Mouse (Mus musculus): Measurements from ENCODE around the gene Eogt. TPM values are rescaled to one million over a fixed set of nuclear protein-coding genes. Genes with fewer than 3 reads are reported as not detected.

Eogt gene
- polyA plus RNA-seq, 1 experiment, result 4.8 TPM

- H3K27ac ChIP-seq (ENCODE audit: insufficient read depth, low read depth, low read length), result no peak overlapping the region
- no peaks in the 10 kb centered on the region for H3K27me3 ChIP-seq (ENCODE audit: control insufficient read depth, insufficient read depth, low read length)
- TF ChIP-seq CTCF (IDR thresholded peaks at IDR 0.05; ENCODE audit: extremely low read depth, insufficient read length, insufficient replicate concordance, low read depth, low read length), result peak; percentile 44; the same call in 1 of the 2 replicates
- TF ChIP-seq POLR2A (IDR thresholded peaks at IDR 0.05; ENCODE audit: low read depth, low read length), result no peak
- no peaks in the 10 kb centered on the region for H3K4me1 ChIP-seq (ENCODE audit: control insufficient read depth, insufficient read depth, insufficient read length, low read length)
- no peak overlapping the region for H3K4me3 ChIP-seq (ENCODE audit: low read depth, low read length)
- 36% methylated on average over 2 of the region's 2 CpGs for WGBS
- H3K36me3 ChIP-seq (ENCODE audit: control insufficient read depth, insufficient read depth, low read length), result peaks cover 1% of the 10 kb centered on the region
Observed at GRCm38 (mm10) chr6:97106777-97107176, 42.2 kb downstream of the Eogt start.

GRCm38 (mm10) chr6:97106106-97106505 is 42.9 kb downstream of the Eogt start:
- Histone ChIP-seq H3K27me3 (ENCODE audit: control insufficient read depth, insufficient read depth, low read length) (no peaks in the 10 kb centered on the region), H3K4me3 (ENCODE audit: low read depth, low read length) (no peak overlapping the region), H3K4me1 (ENCODE audit: control insufficient read depth, insufficient read depth, insufficient read length, low read length) (no peaks in the 10 kb centered on the region), H3K36me3 (ENCODE audit: control insufficient read depth, insufficient read depth, low read length) (no peaks in the 10 kb centered on the region), H3K27ac (ENCODE audit: insufficient read depth, low read depth, low read length) (no peak overlapping the region)
- WGBS, result 83% methylated on average over 8 of the region's 8 CpGs
- TF ChIP-seq POLR2A (IDR thresholded peaks at IDR 0.05; ENCODE audit: low read depth, low read length) (no peak), CTCF (IDR thresholded peaks at IDR 0.05; ENCODE audit: extremely low read depth, insufficient read length, insufficient replicate concordance, low read depth, low read length) (no peak)

- Histone ChIP-seq H3K27me3 (ENCODE audit: control insufficient read depth, insufficient read depth, low read length) (no peaks in the 10 kb centered on the region), H3K4me3 (ENCODE audit: low read depth, low read length) (no peak overlapping the region), H3K27ac (ENCODE audit: insufficient read depth, low read depth, low read length) (no peak overlapping the region), H3K36me3 (ENCODE audit: control insufficient read depth, insufficient read depth, low read length) (no peaks in the 10 kb centered on the region), H3K4me1 (ENCODE audit: control insufficient read depth, insufficient read depth, insufficient read length, low read length) (no peaks in the 10 kb centered on the region)
- TF ChIP-seq POLR2A (IDR thresholded peaks at IDR 0.05; ENCODE audit: low read depth, low read length), result no peak
- peak; percentile 48; the same call in 1 of the 2 replicates for TF ChIP-seq CTCF (IDR thresholded peaks at IDR 0.05; ENCODE audit: extremely low read depth, insufficient read length, insufficient replicate concordance, low read depth, low read length)
- WGBS, result 35% methylated on average over 7 of the region's 7 CpGs
Observed at GRCm38 (mm10) chr6:97104264-97104852, 44.6 kb downstream of the Eogt start.

GRCm38 (mm10) chr6:97101958-97102702 is 46.9 kb downstream of the Eogt start:
- no peak overlapping the region for H3K4me3 ChIP-seq (ENCODE audit: low read depth, low read length)
- no peaks in the 10 kb centered on the region for H3K4me1 ChIP-seq (ENCODE audit: control insufficient read depth, insufficient read depth, insufficient read length, low read length)
- no peaks in the 10 kb centered on the region for H3K36me3 ChIP-seq (ENCODE audit: control insufficient read depth, insufficient read depth, low read length)
- WGBS, result 23% methylated on average over 15 of the region's 15 CpGs
- no peaks in the 10 kb centered on the region for H3K27me3 ChIP-seq (ENCODE audit: control insufficient read depth, insufficient read depth, low read length)
- H3K27ac ChIP-seq (ENCODE audit: insufficient read depth, low read depth, low read length), result no peak overlapping the region
- no peak for TF ChIP-seq POLR2A (IDR thresholded peaks at IDR 0.05; ENCODE audit: low read depth, low read length)
- TF ChIP-seq CTCF (IDR thresholded peaks at IDR 0.05; ENCODE audit: extremely low read depth, insufficient read length, insufficient replicate concordance, low read depth, low read length), result no peak

GRCm38 (mm10) chr6:97101190-97101957 is 47.6 kb downstream of the Eogt start:
- Histone ChIP-seq H3K36me3 (ENCODE audit: control insufficient read depth, insufficient read depth, low read length) (no peaks in the 10 kb centered on the region), H3K27ac (ENCODE audit: insufficient read depth, low read depth, low read length) (no peak overlapping the region), H3K4me3 (ENCODE audit: low read depth, low read length) (no peak overlapping the region), H3K4me1 (ENCODE audit: control insufficient read depth, insufficient read depth, insufficient read length, low read length) (no peaks in the 10 kb centered on the region), H3K27me3 (ENCODE audit: control insufficient read depth, insufficient read depth, low read length) (no peaks in the 10 kb centered on the region)
- no peak for TF ChIP-seq POLR2A (IDR thresholded peaks at IDR 0.05; ENCODE audit: low read depth, low read length)
- no peak for TF ChIP-seq CTCF (IDR thresholded peaks at IDR 0.05; ENCODE audit: extremely low read depth, insufficient read length, insufficient replicate concordance, low read depth, low read length)
- WGBS, result 35% methylated on average over 12 of the region's 12 CpGs

- Histone ChIP-seq H3K4me3 (ENCODE audit: low read depth, low read length) (no peak overlapping the region), H3K36me3 (ENCODE audit: control insufficient read depth, insufficient read depth, low read length) (no peaks in the 10 kb centered on the region), H3K27ac (ENCODE audit: insufficient read depth, low read depth, low read length) (no peak overlapping the region), H3K4me1 (ENCODE audit: control insufficient read depth, insufficient read depth, insufficient read length, low read length) (no peaks in the 10 kb centered on the region), H3K27me3 (ENCODE audit: control insufficient read depth, insufficient read depth, low read length) (no peaks in the 10 kb centered on the region)
- WGBS, result 93% methylated on average over 2 of the region's 2 CpGs
- TF ChIP-seq CTCF (IDR thresholded peaks at IDR 0.05; ENCODE audit: extremely low read depth, insufficient read length, insufficient replicate concordance, low read depth, low read length) (no peak), POLR2A (IDR thresholded peaks at IDR 0.05; ENCODE audit: low read depth, low read length) (no peak)
Observed at GRCm38 (mm10) chr6:97082336-97082735, 66.6 kb downstream of the Eogt start.

DNA sequence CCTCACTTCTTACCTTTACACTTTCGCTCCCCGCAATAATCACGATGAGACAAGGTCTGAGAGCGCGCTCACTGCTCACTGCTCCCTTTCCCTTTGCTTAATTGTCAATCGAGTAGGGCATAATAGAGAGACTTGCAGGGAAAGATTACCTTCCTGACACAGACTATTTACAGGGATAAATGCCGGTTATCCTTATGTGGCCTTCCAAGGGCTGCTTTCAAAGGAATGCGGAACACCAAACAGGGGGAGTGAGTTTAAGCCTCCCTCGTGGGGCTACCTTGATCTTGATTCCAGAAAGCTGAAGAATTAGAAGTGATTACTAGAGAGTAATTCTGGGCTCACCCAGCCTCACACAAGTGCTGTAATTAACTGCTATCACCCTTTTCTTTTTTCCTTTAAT is 69.0 kb downstream of the Eogt start:
- WGBS, result 55% methylated on average over 9 of the region's 9 CpGs
- no peak for TF ChIP-seq CTCF (IDR thresholded peaks at IDR 0.05; ENCODE audit: extremely low read depth, insufficient read length, insufficient replicate concordance, low read depth, low read length)
- TF ChIP-seq POLR2A (IDR thresholded peaks at IDR 0.05; ENCODE audit: low read depth, low read length), result no peak
- H3K4me3 ChIP-seq (ENCODE audit: low read depth, low read length), result no peak overlapping the region
- no peaks in the 10 kb centered on the region for H3K27me3 ChIP-seq (ENCODE audit: control insufficient read depth, insufficient read depth, low read length)
- H3K27ac ChIP-seq (ENCODE audit: insufficient read depth, low read depth, low read length), result no peak overlapping the region
- no peaks in the 10 kb centered on the region for H3K4me1 ChIP-seq (ENCODE audit: control insufficient read depth, insufficient read depth, insufficient read length, low read length)
- no peaks in the 10 kb centered on the region for H3K36me3 ChIP-seq (ENCODE audit: control insufficient read depth, insufficient read depth, low read length)
